11 mouse cellular contexts compared by ENCODE assay signal in the genomic region with DNA sequence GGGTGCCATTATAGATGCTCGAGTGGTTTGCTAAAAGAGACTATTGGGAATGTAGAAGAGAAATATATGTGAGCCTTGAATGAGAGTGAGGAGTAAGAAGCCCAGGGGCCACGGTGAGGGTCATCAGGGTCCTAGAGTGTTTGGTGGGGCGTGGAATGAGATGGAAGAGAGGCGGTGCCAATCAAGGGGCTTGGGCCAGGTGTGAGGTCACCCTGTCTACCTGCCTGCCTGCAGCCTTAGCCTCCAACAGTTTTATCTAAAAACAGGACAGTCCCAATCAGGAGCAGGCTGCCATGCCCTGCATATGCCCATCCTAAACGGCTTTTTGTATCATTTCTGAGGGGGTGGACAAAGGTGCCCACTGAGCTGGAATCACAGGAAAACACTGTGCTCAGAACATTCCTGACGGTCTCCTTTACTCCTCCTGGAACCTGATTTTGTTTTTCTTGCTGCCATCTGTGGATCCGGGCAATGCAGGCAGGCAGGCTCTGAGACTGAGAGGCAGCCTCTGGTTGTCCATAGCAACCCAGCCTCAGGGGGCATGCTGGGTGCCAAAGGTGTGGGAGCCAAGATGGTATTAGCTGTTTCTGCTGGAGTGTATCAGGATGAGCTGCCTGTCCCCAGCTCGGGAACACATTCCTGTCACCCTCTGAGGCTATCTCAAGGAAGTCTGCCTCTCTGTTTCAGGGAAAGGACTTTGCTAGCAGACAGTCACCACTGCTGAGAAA.
A peak's percentile ranks its signal among the peaks of the same experiment; 100 is the strongest.
DNase-seq lines count a peak whose midpoint lies in the region; ATAC-seq lines count a peak whose summit lies in the region.
"Had no signal": no experiment of that assay in that cellular context is flagged by ENCODE, and none has a peak within 500 bp of the region (broad histone marks: within the 10 kb centered on the region; RNA-seq: fewer than 3 reads in every experiment).

No protein-coding gene starts in this region.

- H3K4me2 ChIP-seq in forebrain, embryonic 13.5 days, result no peak overlapping the region
- no peak overlapping the region for H3K4me2 ChIP-seq in forebrain, embryonic 12.5 days
- no peak overlapping the region for H3K4me2 ChIP-seq in midbrain, embryonic 13.5 days (replicated peaks)
- H3K4me2 ChIP-seq in midbrain, embryonic 14.5 days (ENCODE audit: low read length), result no peak overlapping the region
- no peak overlapping the region for H3K4me2 ChIP-seq in liver, embryonic 11.5 days
- no peak overlapping the region for H3K4me2 ChIP-seq in heart, embryonic 11.5 days

- DNase-seq in midbrain, embryonic 10.5 days (ENCODE audit: low spot score), result no peak
- DNase-seq in cerebellum, postnatal 4 days (ENCODE audit: low spot score in 2 of 2), result peak; percentile 42 to 85
- DNase-seq in midbrain, embryonic 14.5 days, result peak; percentile 63
- DNase-seq in liver, embryonic 11.5 days (ENCODE audit: low spot score), result no peak
- DNase-seq: embryo, embryonic 11 days; lung, adult 18-20 months had no signal

- no peaks in the 10 kb centered on the region for H3K9me3 ChIP-seq in forebrain, embryonic 13.5 days (replicated peaks)
- H3K9me3 ChIP-seq in forebrain, embryonic 12.5 days, result no peaks in the 10 kb centered on the region
- no peaks in the 10 kb centered on the region for H3K9me3 ChIP-seq in midbrain, embryonic 13.5 days
- no peaks in the 10 kb centered on the region for H3K9me3 ChIP-seq in midbrain, embryonic 10.5 days (replicated peaks)
- no peaks in the 10 kb centered on the region for H3K9me3 ChIP-seq in midbrain, embryonic 14.5 days (ENCODE audit: control insufficient read depth, low read length)
- no peaks in the 10 kb centered on the region for H3K9me3 ChIP-seq in liver, embryonic 11.5 days (ENCODE audit: control insufficient read depth, low read length)
- H3K9me3 ChIP-seq in heart, embryonic 11.5 days (replicated peaks; ENCODE audit: control insufficient read depth, low read length), result no peaks in the 10 kb centered on the region

- ATAC-seq in forebrain, embryonic 13.5 days, result peak; percentile 62
- ATAC-seq in forebrain, embryonic 12.5 days (ENCODE audit: low FRiP score), result no peak
- ATAC-seq in midbrain, embryonic 13.5 days, result peak; percentile 56; the same call in 1 of the 2 replicates
- ATAC-seq in midbrain, embryonic 14.5 days (ENCODE audit: low FRiP score, low TSS enrichment), result no peak
- ATAC-seq in liver, embryonic 11.5 days (replicated peaks; ENCODE audit: low FRiP score), result no peak
- ATAC-seq in heart, embryonic 11.5 days (replicated peaks; ENCODE audit: insufficient number of reproducible peaks, low FRiP score, low TSS enrichment), result no peak

- H3K4me3 ChIP-seq in forebrain, embryonic 13.5 days, result no peak overlapping the region
- H3K4me3 ChIP-seq in forebrain, embryonic 12.5 days (replicated peaks), result no peak overlapping the region
- no peak overlapping the region for H3K4me3 ChIP-seq in midbrain, embryonic 13.5 days (replicated peaks)
- no peak overlapping the region for H3K4me3 ChIP-seq in midbrain, embryonic 10.5 days
- no peak overlapping the region for H3K4me3 ChIP-seq in midbrain, embryonic 14.5 days (replicated peaks; ENCODE audit: low read depth, low read length)
- no peak overlapping the region for H3K4me3 ChIP-seq in liver, embryonic 11.5 days (ENCODE audit: low read depth, low read length)
- H3K4me3 ChIP-seq in heart, embryonic 11.5 days (ENCODE audit: low read depth, low read length), result no peak overlapping the region

- H3K9ac ChIP-seq in forebrain, embryonic 13.5 days, result 0 out of 2 replicates have a peak overlapping the region, but pooled peaks have one; percentile 38
- H3K9ac ChIP-seq in forebrain, embryonic 12.5 days, result no peak overlapping the region
- no peak overlapping the region for H3K9ac ChIP-seq in midbrain, embryonic 13.5 days (replicated peaks)
- H3K9ac ChIP-seq in midbrain, embryonic 14.5 days (replicated peaks; ENCODE audit: low read length), result no peak overlapping the region; the same call in 1 of the 2 replicates
- H3K9ac ChIP-seq in liver, embryonic 11.5 days (ENCODE audit: low read depth, low read length), result no peak overlapping the region
- H3K9ac ChIP-seq in heart, embryonic 11.5 days (ENCODE audit: low read depth, low read length), result no peak overlapping the region

- 70% methylated on average over 8 of the region's 8 CpGs for WGBS in forebrain, embryonic 13.5 days
- 78% methylated on average over 8 of the region's 8 CpGs for WGBS in forebrain, embryonic 12.5 days
- 70% methylated on average over 8 of the region's 8 CpGs for WGBS in midbrain, embryonic 13.5 days
- 73% methylated on average over 8 of the region's 8 CpGs for WGBS in midbrain, embryonic 10.5 days
- 58% methylated on average over 8 of the region's 8 CpGs for WGBS in midbrain, embryonic 14.5 days
- WGBS in liver, embryonic 11.5 days, result 78% methylated on average over 8 of the region's 8 CpGs
- 67% methylated on average over 8 of the region's 8 CpGs for WGBS in heart, embryonic 11.5 days (ENCODE audit: insufficient replicate concordance)

- H3K36me3 ChIP-seq in forebrain, embryonic 13.5 days (ENCODE audit: poor library complexity, severe bottlenecking), result 0 out of 2 replicates have a peak, but pooled peaks cover under 1% of the 10 kb centered on the region
- H3K36me3 ChIP-seq in forebrain, embryonic 12.5 days (replicated peaks), result no peaks in the 10 kb centered on the region; the same call in 1 of the 2 replicates
- H3K36me3 ChIP-seq in midbrain, embryonic 13.5 days, result peaks cover 3% of the 10 kb centered on the region
- no peaks in the 10 kb centered on the region for H3K36me3 ChIP-seq in midbrain, embryonic 10.5 days
- peaks cover 3% of the 10 kb centered on the region; the same call in 1 of the 2 replicates for H3K36me3 ChIP-seq in midbrain, embryonic 14.5 days (ENCODE audit: control insufficient read depth, insufficient read depth, low read length)
- no peaks in the 10 kb centered on the region for H3K36me3 ChIP-seq in liver, embryonic 11.5 days (ENCODE audit: control insufficient read depth, insufficient read depth, low read length)
- no peaks in the 10 kb centered on the region for H3K36me3 ChIP-seq in heart, embryonic 11.5 days (ENCODE audit: control insufficient read depth, insufficient read depth, low read length)
- H3K36me3 ChIP-seq: G1E had no signal

- H3K27ac ChIP-seq in forebrain, embryonic 13.5 days, result no peak overlapping the region
- H3K27ac ChIP-seq in forebrain, embryonic 12.5 days, result no peak overlapping the region
- H3K27ac ChIP-seq in midbrain, embryonic 13.5 days, result peak overlapping the region; percentile 42; the same call in 1 of the 2 replicates
- H3K27ac ChIP-seq in midbrain, embryonic 10.5 days (replicated peaks), result no peak overlapping the region
- H3K27ac ChIP-seq in midbrain, embryonic 14.5 days (replicated peaks; ENCODE audit: low read depth, low read length), result peak overlapping the region; percentile 32; the same call in 1 of the 2 replicates
- no peak overlapping the region for H3K27ac ChIP-seq in liver, embryonic 11.5 days (ENCODE audit: low read depth, low read length)
- no peak overlapping the region for H3K27ac ChIP-seq in heart, embryonic 11.5 days (ENCODE audit: low read depth, low read length)

- no peaks in the 10 kb centered on the region for H3K27me3 ChIP-seq in forebrain, embryonic 13.5 days
- H3K27me3 ChIP-seq in forebrain, embryonic 12.5 days, result no peaks in the 10 kb centered on the region
- no peaks in the 10 kb centered on the region for H3K27me3 ChIP-seq in midbrain, embryonic 13.5 days
- no peaks in the 10 kb centered on the region for H3K27me3 ChIP-seq in midbrain, embryonic 10.5 days (ENCODE audit: low read depth, poor library complexity, severe bottlenecking)
- H3K27me3 ChIP-seq in midbrain, embryonic 14.5 days (ENCODE audit: control insufficient read depth, insufficient read depth, low read length), result no peaks in the 10 kb centered on the region
- no peaks in the 10 kb centered on the region for H3K27me3 ChIP-seq in liver, embryonic 11.5 days (replicated peaks; ENCODE audit: control insufficient read depth, insufficient read depth, low read length)
- H3K27me3 ChIP-seq in heart, embryonic 11.5 days (ENCODE audit: control insufficient read depth, insufficient read depth, low read length), result no peaks in the 10 kb centered on the region

- peaks cover 13% of the 10 kb centered on the region for H3K4me1 ChIP-seq in forebrain, embryonic 13.5 days
- peaks cover 6% of the 10 kb centered on the region for H3K4me1 ChIP-seq in forebrain, embryonic 12.5 days
- peaks cover 14% of the 10 kb centered on the region for H3K4me1 ChIP-seq in midbrain, embryonic 13.5 days (replicated peaks)
- H3K4me1 ChIP-seq in midbrain, embryonic 10.5 days, result peaks cover 17% of the 10 kb centered on the region
- H3K4me1 ChIP-seq in midbrain, embryonic 14.5 days (ENCODE audit: control insufficient read depth, insufficient read depth, low read length), result no peaks in the 10 kb centered on the region
- no peaks in the 10 kb centered on the region for H3K4me1 ChIP-seq in liver, embryonic 11.5 days (replicated peaks; ENCODE audit: control insufficient read depth, insufficient read depth, low read length)
- H3K4me1 ChIP-seq in heart, embryonic 11.5 days (ENCODE audit: control insufficient read depth, insufficient read depth, low read length), result no peaks in the 10 kb centered on the region

Comparison
In these comparisons a context has a peak if more than half of its experiments do, and no peak if none do; other contexts are left out.
1. ATAC-seq: peak in forebrain, embryonic 13.5 days (single experiment) and midbrain, embryonic 13.5 days (single experiment); none in forebrain, embryonic 12.5 days (single experiment), midbrain, embryonic 14.5 days (single experiment), liver, embryonic 11.5 days (single experiment) and heart, embryonic 11.5 days (single experiment).
2. H3K27ac ChIP-seq: peak in midbrain, embryonic 13.5 days (single experiment) and midbrain, embryonic 14.5 days (single experiment); none in forebrain, embryonic 13.5 days (single experiment), forebrain, embryonic 12.5 days (single experiment), midbrain, embryonic 10.5 days (single experiment), liver, embryonic 11.5 days (single experiment) and heart, embryonic 11.5 days (single experiment).
3. DNase-seq: peak in cerebellum, postnatal 4 days (2 of 2) and midbrain, embryonic 14.5 days (single experiment); none in midbrain, embryonic 10.5 days (single experiment) and liver, embryonic 11.5 days (single experiment).